Mouse (Mus musculus) left cerebral cortex, postnatal 4 days (tissue): ENCODE results near the gene Tnfrsf13b. TPM values are rescaled to one million over a fixed set of nuclear protein-coding genes. Genes with fewer than 3 reads are reported as not detected.
"Not testable (repeated sequence)": the region's sequence is repeated elsewhere in the genome, so short reads cannot be mapped to it uniquely, and the experiment has no call there.

ENCODE experiments used
- DNase-seq: peaks from one replicate; pipeline ENCODE4 v3.0.0-alpha.2; 2022
- intact Hi-C: fragments of 180-260 bp; cut with DNase I; formaldehyde crosslinking; loops from one replicate; pipeline ENCODE4 v1.15.1; 2025
- total RNA-seq, 2 experiments: library from RNA; stranded (reverse); gene quantifications; 2 replicates each; pipeline ENCODE4 v1.2.3; 2021

Tnfrsf13b gene
- total RNA-seq, 2 experiments from 2014 or later: 0.70 to 1.1 TPM

DNA sequence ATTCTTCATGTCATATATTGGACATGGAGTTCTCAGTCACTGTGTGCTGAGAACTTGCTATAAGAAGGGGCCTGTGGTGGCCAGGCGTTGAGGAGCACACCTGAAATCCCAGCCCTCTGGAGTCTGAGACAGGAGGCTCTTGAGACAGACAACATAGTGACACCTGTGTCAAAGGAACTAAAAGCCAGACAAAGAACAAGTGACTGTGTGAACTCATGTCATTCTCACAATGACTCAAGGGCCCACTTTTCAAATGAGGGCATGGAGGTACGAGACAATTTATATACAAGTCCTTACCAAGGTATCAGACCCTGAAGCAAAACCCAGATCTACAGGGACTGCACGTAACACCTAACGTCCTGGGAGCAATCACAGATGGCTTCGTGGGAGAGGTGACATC is 585 bp upstream of the Tnfrsf13b start:
- intact Hi-C loops: no loop called here
- no peak for DNase-seq

DNA sequence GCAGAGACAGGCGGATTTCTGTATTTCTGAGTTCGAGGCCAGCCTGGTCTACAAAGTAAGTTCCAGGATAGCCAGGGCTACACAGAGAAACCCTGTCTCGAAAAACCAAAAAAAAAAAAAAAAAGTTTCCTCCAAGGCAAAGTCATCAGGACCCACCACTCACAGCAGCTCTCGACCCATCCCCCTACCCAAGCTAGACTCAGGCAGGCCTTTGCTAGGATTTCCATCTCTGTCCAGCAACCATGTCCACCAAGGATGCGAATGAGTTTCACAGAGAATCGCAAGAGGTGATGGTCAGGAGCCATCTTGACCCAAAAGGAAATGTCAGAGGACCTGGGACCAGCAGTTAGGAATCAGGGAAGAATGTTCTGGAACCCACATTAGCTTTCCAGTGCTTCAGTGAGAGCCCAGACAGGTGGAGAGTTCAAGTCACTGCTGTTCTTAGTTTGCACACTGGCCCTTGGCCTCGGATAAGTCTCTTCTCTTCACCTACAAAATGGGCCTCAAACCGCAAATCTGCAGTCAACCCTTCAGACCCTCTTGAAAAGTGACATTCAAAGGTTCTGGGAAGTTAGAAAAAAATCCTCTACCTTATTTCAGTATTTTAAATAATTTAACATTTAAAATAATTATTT is 983 bp downstream of the Tnfrsf13b start:
- intact Hi-C loops: no loop called here
- no peak for DNase-seq

DNA sequence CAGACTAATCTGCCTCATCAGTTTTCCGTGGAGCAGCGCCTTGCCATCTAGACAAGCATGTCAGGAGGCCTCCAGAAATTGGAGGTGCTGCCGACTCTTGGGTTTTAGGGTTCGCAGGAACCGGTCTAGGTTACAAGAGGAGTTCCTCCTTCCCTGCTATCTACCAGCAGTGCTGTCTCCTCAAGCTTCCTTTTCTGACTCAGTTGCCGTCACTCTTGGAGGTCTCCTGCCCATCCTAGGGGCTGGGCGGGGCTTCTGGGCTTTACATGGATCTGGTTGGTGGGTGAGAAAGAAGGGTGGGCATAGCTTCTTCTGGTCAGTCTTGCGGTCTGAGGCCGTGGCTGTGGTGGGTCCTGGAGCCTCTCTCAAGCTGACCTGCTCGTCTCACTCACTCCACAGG is 2.8 kb downstream of the Tnfrsf13b start:
- no peak for DNase-seq
- intact Hi-C loops: no loop called here

DNA sequence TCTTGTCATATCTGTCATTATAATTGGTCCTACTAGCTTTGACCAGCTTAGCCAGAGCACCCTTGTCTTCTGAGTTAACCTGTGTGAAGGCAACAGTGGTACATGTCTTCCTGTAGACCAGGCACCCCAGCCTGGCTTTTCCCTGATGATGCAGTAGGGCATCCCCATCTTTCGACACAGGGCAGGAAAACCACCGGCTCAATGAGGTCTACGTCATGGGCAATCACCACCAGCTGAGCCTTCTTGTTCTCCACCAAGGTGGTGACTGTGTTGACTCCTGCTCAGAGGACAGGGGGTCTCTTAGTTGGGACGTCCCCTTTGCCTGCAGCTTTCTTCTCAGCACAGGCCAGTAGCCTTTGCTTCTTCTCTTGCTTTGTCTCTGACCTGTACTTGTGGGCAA is 4.1 kb downstream of the Tnfrsf13b start:
- DNase-seq, intact Hi-C loops: not testable (repeated sequence)

DNA sequence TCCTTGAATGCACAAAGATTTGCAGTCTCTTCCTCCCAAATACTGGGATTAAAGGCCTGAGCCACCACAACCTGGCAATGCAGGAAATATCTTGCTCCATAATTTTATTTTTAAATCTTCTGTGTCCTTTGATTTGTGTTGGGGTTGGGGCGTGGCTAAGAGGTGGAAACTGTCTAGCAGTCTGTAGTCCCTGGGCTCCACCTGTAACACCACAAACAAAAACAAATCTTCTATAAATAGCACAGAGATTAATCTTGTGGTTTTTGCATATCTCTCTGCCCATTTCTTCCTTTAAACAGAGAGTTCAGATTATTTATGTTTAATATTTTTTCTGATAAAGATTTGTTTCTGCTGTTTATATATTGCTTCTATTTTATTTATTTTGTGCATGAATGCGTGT is 6.4 kb downstream of the Tnfrsf13b start:
- intact Hi-C loops: no loop called here

DNA sequence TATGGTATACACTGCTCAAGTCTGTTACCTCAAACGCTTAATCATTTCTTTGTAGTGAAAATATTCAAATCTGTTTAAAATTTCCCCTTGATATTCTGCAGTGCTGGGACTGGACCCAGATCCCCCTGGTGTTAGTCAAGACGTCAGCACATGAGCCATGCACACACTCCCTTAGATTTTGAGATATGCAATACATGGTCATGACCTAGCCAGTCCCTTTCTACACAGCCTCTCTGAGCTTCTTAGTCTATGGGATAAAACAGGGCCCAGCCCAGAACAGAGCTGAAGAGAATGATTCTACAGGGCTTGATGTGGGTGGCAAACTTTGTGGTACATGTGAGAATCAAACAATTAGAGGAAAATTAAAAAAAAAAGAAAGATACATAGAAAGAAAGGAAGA is 15.1 kb downstream of the Tnfrsf13b start:
- intact Hi-C loops: no loop called here
- DNase-seq: no peak

More for the DNA sequence above, 6.4 kb downstream of the Tnfrsf13b start:
- no peak for DNase-seq

DNA sequence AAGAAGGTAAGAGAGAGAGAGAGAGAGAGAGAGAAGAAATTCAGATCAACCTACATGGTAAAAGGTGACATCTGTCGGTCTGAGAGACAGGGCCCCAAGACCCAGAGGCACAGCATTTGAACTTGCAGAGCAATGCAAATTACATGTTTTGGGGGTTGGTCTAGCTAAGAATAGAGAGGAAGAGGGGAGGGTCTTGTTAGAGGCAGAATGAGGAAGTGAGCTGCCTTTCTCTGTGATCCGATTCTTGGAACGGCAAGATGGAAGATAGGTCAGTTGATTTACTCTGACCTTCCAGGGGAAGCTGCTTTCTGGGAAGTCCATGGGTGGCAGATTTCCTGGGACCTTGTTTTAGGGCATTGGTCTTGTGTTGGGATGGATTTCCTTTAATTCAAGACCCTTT is 15.7 kb downstream of the Tnfrsf13b start:
- intact Hi-C loops: no loop called here

DNA sequence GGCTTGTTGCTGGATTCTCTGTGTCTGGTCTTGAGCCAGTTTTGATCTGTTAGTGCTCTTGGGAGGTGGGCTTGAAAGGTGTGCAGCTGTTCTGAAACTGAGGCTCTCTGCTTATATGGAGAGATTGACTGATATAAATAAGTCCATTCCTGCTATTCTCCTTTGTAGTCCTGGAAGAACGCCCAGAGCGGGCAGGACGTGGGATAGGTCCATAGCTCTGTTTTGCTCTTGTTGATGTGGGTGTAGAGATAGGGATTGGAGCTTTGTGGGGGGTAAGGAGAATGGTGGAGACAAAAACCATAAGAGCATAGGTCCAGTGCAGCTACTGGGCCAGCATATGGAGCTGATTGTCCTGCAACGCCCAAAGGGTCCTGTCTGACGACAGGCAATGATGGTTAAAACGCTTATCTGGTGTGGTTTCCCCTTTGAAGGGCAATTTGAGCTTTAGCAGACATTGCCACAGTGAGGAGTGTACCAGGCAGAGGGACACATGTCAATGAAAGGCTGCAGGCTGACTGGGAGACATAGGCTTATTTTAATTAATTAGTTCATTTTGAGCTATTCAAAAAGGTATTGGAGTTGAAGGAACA is 16.5 kb downstream of the Tnfrsf13b start:
- DNase-seq: no peak
- intact Hi-C loops: no loop called here

More for the DNA sequence above, 15.7 kb downstream of the Tnfrsf13b start:
- DNase-seq: no peak

DNA sequence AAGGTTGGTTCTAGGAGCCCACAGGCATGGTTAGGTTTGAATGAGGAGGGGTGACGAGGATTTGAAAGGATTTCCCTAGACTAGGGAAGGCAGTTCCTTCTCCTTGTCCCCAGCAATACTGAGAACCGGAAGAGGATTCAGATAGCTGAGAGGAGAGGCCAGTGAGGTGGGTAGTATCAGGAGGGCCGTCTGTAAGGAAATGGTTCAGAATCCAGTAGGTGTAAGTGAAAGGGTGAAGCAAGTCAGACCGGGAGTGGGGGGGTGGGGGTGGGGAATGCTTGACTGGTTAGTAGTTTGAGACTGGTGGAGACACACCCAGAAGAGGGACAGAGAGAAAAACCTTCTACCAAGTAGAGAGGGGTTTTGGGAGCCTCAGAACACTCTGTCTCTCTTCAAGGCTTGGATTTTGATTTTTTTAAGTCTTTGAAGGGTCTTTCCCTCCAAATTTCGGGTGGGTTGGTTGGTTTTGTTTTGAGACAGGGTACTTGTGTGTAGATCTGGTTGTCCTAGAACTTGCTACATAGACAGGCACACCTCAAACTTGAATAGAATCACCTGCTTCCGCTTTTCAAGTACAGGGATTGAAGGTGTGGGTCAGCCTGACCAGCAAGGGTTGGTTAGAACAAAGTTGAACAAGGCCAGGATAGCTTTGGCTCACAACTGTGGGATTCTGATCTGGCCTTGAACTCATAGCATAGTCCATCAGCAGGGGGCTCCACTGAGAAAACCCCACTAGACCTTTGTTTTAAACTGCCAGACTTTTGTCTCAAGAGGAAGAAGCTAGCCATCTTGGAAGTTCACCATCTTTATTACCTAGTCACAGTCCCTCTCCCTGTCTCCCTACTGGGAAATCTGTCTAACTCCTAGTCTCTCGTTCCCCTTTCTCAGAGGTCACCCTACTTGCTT is 17.3 kb downstream of the Tnfrsf13b start:
- intact Hi-C loops: no loop called here
- no peak for DNase-seq

DNA sequence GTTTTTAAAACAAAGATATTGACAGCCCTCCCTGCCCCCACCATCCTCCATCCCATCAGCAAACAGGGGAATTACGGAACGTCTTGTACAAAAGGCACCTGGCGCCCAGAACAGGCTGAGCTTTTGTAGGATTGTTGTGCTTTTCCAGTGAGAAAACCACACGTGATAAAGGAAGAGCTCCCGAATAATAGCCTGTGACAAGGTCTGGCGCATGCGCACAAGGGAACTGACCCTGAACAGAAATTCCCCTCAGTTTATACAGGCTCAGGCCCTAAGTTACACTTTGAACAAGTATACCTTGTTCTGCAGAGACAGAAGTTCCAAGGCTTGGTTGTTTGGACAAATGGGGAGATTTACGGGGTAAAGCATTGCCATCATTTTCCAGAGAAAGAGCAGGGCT is 19.0 kb downstream of the Tnfrsf13b start:
- no peak for DNase-seq
- intact Hi-C loops: no loop called here

DNA sequence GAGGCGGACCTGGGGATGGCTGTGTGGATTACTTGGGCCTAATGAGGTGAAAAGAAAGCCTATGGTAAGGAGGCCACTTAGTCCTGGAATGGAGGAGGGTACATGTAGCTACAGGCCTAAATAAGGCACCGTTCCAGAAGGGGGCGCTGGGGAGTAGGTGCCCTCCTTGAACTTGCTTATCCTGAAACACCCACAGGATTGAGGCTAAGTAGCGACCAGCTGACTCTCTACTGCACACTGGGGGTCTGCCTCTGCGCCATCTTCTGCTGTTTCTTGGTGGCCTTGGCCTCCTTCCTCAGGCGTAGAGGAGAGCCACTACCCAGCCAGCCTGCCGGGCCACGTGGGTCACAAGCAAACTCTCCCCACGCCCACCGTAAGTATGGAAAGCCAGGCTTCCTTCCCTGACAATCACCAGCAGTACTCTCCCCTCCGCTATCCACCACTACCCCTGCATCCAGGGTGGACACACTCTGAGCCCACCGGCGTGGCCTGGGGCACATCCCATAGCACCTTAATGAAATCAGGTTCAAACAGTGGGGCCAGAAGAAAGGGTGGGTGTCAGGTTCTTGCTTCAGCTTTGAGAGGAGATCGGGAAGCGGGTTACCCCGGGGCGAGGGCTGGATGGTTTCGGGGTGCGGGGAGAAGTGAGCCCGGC is 20.2 kb downstream of the Tnfrsf13b start:
- peak; percentile 58 for DNase-seq
- intact Hi-C loops: no loop called here

DNA sequence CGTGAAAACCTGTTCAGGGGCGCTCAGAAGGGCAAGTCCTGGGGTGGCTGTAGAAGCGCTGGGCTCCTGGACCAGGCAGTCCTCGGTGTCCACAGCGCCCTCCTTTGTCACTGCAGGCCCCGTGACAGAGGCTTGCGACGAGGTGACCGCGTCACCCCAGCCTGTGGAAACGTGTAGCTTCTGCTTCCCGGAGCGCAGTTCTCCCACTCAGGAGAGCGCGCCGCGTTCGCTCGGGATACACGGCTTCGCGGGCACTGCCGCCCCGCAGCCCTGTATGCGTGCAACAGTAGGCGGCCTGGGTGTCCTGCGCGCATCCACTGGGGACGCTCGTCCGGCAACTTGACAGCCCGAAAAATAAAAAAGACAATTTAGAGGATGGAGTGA is 20.7 kb downstream of the Tnfrsf13b start:
- intact Hi-C loops: no loop called here
- DNase-seq: peak; percentile 29

DNA sequence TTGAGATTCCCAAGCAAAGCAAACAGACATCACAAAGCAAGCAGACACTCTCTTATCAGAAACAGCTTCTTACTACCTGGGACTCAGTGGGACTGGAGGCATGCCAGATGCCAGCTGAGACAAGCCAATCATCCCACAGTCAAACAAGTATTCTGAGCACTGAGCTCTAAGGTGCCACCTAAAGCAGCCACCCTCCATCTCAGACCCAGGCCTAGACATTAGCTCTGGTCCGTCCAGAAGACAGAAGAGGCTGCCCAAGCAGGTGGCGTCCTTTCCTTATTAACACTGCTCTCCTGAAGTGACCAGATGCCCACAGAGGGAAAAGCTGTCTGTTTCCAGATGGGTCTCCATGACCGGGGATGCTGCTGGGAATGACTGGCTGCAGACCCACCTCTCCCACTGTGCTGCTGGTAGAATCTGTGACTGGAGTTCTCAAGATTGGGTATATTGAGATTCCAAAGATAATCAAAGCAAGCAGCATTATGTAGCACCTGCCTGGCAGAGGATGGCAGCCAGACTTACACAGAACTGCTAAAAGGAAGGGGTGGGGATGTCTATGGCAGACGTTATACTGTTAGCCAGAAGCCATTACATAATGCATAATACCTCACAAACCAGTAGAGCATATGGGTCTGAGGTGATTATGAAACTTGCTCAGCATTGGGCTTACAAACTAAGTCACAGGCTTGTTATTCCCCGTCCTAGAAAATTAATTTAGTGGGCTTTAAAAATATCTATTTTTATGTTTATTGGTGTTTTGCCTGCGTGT is 23.9 kb downstream of the Tnfrsf13b start:
- peak; percentile 28 for DNase-seq
- intact Hi-C loops: no loop called here

DNA sequence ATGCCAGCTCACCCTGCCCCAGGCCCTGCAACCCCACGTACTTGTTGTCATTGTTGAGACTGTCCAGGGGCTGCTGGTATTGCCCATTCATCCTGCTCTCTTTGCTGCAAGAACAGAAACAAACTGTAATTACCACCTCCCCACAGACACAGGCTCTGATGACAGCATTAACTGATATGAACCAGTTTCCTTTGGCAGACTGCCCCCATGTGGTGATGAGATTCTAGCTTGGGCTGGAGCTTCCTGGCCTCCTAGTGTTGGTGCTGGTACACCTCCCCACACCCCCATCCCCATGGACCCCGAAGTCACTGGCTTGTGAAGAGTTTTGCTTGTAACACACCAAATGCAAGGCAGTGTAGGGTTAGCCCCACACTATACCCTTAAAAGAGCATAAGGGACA is 29.2 kb downstream of the Tnfrsf13b start:
- DNase-seq: peak; percentile 33
- intact Hi-C loops: no loop called here

DNA sequence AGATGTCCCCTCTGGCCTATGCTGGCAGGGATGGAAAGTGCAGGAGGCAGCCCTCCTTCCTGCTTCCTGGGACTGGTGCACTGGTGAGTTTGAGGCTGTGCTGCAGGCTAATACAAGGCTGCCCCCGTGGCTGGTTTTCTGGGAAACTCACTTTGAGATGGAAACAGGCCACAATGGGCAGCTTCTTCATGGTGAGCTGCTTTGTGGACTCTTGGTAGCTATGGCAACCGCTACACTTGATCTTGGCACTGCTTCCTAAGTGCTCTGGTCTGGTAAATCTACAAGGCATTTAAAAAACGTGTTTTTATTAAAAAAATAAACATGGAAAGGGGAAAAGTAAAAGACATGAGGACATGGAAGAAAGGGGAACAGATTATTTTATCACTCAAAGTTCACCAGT is 31.6 kb downstream of the Tnfrsf13b start:
- intact Hi-C loops: no loop called here

DNA sequence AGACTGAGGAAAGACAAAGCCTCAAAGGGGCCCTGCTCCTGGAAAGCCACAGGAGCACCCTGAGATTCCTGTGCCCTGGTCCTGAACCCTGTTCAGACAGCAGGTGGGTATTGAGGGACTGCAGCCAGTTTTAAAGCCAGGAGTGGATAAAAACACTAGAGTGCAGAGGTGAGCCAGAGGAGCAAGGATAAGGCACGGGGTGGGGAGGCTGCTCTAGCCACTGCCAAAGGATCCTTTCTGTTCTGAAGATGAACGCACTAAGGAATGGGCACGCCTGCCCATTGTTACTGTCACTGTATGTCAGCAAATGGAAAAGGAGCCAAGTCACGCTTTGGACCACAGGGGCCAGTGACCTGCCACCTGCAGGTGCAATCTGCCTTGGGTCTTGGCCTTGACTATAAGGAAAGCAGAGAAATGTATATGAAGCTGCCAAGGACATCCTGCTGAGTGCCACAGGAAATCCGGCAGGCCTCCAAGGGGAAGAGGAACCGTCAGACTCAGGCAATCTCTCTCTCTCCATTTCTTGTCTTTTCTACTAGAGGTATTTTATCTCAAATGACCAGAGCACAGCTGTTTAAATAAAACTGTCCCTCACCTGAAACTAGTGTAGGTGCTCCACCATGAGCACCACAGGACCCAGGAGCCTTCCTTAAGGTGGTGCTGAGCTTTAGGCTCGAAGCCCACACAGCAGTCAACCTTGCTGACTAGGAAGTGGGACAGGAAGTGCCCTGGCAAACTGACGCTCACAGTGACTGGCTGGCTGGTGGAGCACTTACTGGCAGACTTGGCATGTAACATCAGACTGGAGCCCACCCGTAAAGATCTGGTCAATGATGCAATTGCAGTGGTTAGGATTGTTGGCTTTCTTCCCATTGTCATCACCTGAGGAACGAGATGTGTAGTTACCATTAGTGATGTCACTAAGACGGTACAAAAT is 33.5 kb downstream of the Tnfrsf13b start:
- intact Hi-C loops: no loop called here
- DNase-seq: no peak

More for the DNA sequence above, 31.6 kb downstream of the Tnfrsf13b start:
- DNase-seq: no peak

DNA sequence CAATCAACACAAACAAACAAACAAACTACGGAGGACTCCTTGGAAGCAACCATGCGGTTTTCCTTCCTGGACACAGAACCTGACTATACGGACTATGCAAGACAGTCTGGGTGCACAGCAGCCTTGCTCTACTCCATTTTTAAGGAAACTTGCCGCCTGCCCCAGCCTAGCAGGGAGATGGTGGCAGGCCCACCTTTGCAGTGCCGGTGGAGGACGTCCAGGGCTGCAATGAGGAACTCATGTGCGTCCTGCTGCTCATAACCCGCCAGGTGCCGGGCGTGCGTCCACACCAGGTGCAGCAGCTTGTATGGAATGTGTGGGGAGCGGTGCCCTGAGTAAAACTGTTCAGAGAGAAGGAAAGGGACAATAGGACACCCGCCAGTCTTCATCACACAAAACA is 34.6 kb downstream of the Tnfrsf13b start:
- no peak for DNase-seq
- intact Hi-C loops: no loop called here

DNA sequence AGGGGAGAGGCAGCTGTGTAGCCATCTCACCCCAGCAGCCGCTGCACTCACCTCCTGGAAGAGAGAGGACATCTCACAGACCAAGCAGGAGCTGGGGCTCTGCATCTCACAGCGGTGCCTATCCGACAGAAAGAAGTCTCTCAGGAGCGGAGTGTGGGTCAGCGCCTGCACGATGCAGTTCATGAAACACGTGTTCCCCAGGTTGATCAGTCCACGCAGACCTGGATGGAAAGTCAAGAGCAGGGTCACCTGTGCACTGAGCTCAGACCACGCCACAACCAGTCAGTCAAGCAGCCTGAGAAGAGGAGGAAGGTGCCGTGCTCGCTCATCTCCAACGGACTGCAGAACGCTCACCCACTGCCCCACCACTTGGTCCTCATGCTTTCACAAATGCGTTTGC is 36.2 kb downstream of the Tnfrsf13b start:
- DNase-seq: no peak
- intact Hi-C loops: no loop called here

DNA sequence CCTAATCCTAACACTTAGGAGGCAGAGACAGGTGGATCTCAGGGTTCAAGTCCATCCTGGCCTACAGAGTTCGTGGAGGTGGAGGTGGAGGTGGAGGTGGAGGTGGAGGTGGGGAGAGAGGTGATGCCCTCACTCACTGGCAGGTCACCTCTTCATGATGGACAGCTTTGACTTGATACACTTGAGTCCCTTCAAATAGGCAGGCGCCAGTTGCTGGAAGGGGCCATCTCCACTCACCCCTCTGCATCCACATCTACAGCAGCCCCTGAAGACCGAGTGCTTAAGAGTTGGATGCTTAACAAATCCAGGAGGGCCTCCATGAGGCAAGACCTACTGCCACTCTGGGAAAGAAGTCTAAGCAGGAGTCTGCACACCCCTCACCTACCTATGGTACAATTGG is 36.8 kb downstream of the Tnfrsf13b start:
- intact Hi-C loops: no loop called here
- no peak for DNase-seq
